Mouse (Mus musculus) activated CD4-positive, CD25-positive, alpha-beta regulatory T cell (primary cell): Measurements from ENCODE around the gene Psmb2. TPM values are rescaled to one million over a fixed set of nuclear protein-coding genes. Genes with fewer than 3 reads are reported as not detected.

Experiments used
- polyA plus RNA-seq, 2 experiments: library from polyadenylated mRNA; unstranded; fragments of 100-300 nt; shearing (Covaris generic); gene quantifications; one replicate each; pipeline ENCODE4 v1.2.1; 2017

The Psmb2 gene
- polyA plus RNA-seq, result 100 to 1,000 TPM; 360 to 418 TPM

GRCm38 (mm10) chr4:126677054-126678003 lies at the start of gene Psmb2:
Gene Psmb2 (plus strand): TSS chr4:126677630.

DNA sequence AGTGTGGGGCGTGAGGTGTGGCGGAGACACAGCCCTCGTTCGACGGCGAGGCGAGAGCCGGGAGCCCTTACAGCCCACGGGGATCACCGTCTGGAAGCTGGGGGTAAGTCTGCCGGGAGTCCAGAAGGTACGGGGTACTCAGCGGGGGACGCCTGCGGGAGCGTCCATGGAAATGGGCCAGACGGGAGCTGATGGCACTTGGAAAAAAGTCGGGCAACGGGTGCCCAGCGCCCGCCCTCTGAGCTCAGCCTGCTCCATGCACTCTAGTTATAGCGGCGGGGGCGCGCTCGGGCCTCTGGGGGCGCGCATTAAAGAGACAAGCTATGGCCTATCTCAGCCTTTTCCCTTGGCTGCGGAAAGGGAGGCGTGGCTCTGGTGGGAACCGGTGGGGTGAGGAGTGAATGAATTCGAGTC lies 58.6 kb downstream of the Psmb2 start, which contains the start of gene Tfap2e:
Tfap2e (minus strand) TSS at position 240 of the 414 bp plus-strand sequence.

DNA sequence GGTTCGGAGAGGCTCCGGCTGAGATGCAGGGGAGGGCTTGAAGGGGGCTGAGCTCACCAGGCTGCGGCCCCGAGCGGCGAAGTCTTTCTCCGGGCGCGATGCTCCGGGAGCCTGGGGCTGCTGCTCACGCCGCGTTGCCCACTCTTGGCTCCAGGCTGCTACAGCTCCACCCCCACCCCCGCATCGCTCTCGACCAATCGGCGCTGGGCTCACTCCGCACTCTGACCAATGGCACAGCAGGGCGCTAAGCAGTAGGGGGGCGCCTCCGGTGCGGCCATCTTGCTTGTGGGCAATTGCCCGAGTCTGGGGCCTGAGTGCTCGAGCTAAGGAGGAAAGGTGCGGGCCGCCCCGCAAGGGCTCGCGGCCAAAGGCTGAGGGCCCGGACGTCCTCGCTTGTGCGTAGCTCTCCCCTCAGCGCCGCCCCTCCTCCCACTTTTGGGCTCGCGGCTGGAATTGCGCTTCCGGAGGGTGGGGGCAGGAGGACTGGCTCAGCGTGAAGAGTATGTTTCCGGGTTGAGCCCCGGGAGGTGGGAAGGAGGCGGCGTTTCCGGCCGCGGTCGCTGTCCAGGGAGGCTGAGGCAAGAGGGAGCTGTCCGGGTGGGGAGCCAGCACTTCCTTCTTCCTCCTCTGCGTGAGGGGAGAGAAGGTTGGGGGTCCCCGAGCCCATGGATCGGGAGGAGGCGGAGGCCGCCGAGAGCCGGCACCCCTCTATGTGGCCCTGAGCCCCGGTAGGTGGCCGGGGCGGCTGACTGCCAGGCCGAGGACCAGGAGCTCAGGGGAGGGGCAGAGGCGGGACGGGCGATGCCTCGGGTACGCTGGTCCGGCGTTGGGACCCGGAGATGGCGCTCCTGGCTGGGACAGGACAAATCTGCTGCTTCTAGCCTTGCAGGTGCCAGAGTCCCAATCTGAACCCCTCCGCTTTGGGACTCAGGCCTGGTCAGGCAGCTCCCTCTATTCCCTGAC lies 76.1 kb downstream of the Psmb2 start, which contains the start of the genes Ncdn and AU040320:
Ncdn (minus strand) TSS at position 171 of the 963 bp plus-strand sequence.
AU040320 (plus strand) TSS at position 277 of the 963 bp plus-strand sequence.

Other genes with a start within 250 kb of the Psmb2 start
- gene Ago3, start 248.1 kb upstream of the Psmb2 start, polyA plus RNA-seq, result 10 to 100 TPM; 13.5 to 28.4 TPM
- gene Ago1, start 209.0 kb upstream of the Psmb2 start, polyA plus RNA-seq, result 10 to 100 TPM in 1 of 2 experiments, 1 to 10 TPM in 1; 4.3 to 10.1 TPM
- under 1 TPM; 0.21 to 0.48 TPM for gene Ago4, start 144.2 kb upstream of the Psmb2 start, polyA plus RNA-seq
- 10 to 100 TPM in 1 of 2 experiments, 1 to 10 TPM in 1; 8.4 to 10.6 TPM for gene Clspn, start 120.7 kb upstream of the Psmb2 start, polyA plus RNA-seq
- under 1 TPM; 0.07 to 0.12 TPM for gene 5730409E04Rik, start 67.8 kb upstream of the Psmb2 start, polyA plus RNA-seq
- gene Tfap2e, start 58.6 kb downstream of the Psmb2 start, polyA plus RNA-seq, result not detected
- 10 to 100 TPM; 35.5 to 44.0 TPM for gene Ncdn, start 75.8 kb downstream of the Psmb2 start, polyA plus RNA-seq
- 10 to 100 TPM; 25.4 to 38.1 TPM for gene AU040320, start 75.9 kb downstream of the Psmb2 start, polyA plus RNA-seq